Mouse (Mus musculus) intestine, embryonic 16.5 days (tissue): Measurements from ENCODE around the gene Creb3l1. TPM values are rescaled to one million over a fixed set of nuclear protein-coding genes. Genes with fewer than 3 reads are reported as not detected.
A peak's percentile ranks its signal among the peaks of the same experiment; 100 is the strongest.

Experiments
- ATAC-seq: fragments of 200-750 bp; cut with Nextera tagmentation; 2 replicates; pipeline ENCODE4 v1.8.0; 2017; ENCODE audit warnings: moderate TSS enrichment, moderate library complexity
- H3K27ac ChIP-seq: fragments of 300-500 bp; sonication (generic); 2 replicates; pipeline ENCODE4 v1.5.1; 2014; ENCODE audit warnings: mild to moderate bottlenecking, low read length
- H3K27me3 ChIP-seq: fragments of 300-500 bp; sonication (generic); replicated peaks from 2 replicates; pipeline ENCODE4 v1.6.1; 2014; ENCODE audit warnings: low read length, control low read depth, mixed read lengths; ENCODE audit not compliant: control insufficient read depth, insufficient read depth
- H3K36me3 ChIP-seq: fragments of 300-500 bp; sonication (generic); 2 replicates; pipeline ENCODE4 v1.6.1; 2014; ENCODE audit warnings: low read length, control low read depth; ENCODE audit not compliant: control insufficient read depth, insufficient read depth
- H3K4me1 ChIP-seq: fragments of 300-500 bp; sonication (generic); 2 replicates; pipeline ENCODE4 v1.6.1; 2014; ENCODE audit warnings: low read length, control low read depth, mixed read lengths; ENCODE audit not compliant: control insufficient read depth, insufficient read depth
- H3K4me2 ChIP-seq: fragments of 300-500 bp; sonication (generic); 2 replicates; pipeline ENCODE4 v1.6.1; 2014; ENCODE audit warnings: low read depth, low read length, control low read depth
- H3K4me3 ChIP-seq: fragments of 300-500 bp; sonication (generic); 2 replicates; pipeline ENCODE4 v1.5.1; 2014; ENCODE audit warnings: mild to moderate bottlenecking, low read length
- H3K9ac ChIP-seq: fragments of 300-500 bp; sonication (generic); 2 replicates; pipeline ENCODE4 v1.6.1; 2014; ENCODE audit warnings: low read depth, low read length
- H3K9me3 ChIP-seq: fragments of 300-500 bp; sonication (generic); 2 replicates; pipeline ENCODE4 v1.6.1; 2016; ENCODE audit warnings: low read length, control low read depth; ENCODE audit not compliant: control insufficient read depth
- WGBS: fragments of 180-500 bp; shearing (Covaris S2); extraction: QIAGEN DNeasy Blood & Tissue Kit; methylation state at CpG from one replicate; pipeline ENCODE4 v1.1.7; 2014; 5-methylcytosine and 5-hydroxymethylcytosine counted together
- polyA plus RNA-seq: library from polyadenylated mRNA; unstranded; fragments of >200 nt; fragmentation: Nextera tagmentation; extraction: Ambion mirVana; gene quantifications from 2 replicates; pipeline ENCODE4 v1.2.1, GENCODE M21; 2015

Creb3l1 gene
- polyA plus RNA-seq, 1 experiment from 2014 or later: 16.6 TPM

GRCm38 (mm10) chr2:91963443-91963932 is 60.8 kb downstream of the Creb3l1 start:
- peak; percentile 89 for ATAC-seq
- no peaks in the 10 kb centered on the region for H3K36me3 ChIP-seq
- H3K27me3 ChIP-seq: no peaks in the 10 kb centered on the region
- H3K4me1 ChIP-seq: peaks cover 55% of the 10 kb centered on the region
- peak overlapping the region; percentile 98 for H3K9ac ChIP-seq
- H3K27ac ChIP-seq: peak overlapping the region; percentile 87
- H3K9me3 ChIP-seq: no peaks in the 10 kb centered on the region
- WGBS: under 1% methylated on average over 28 of the region's 57 CpGs
- peak overlapping the region; percentile 91 for H3K4me3 ChIP-seq
- peak overlapping the region; percentile 74 for H3K4me2 ChIP-seq

- Histone ChIP-seq H3K4me2 (peak overlapping the region; percentile 74), H3K27ac (peak overlapping the region; percentile 87), H3K9ac (peak overlapping the region; percentile 98), H3K4me3 (peak overlapping the region; percentile 91), H3K36me3 (no peaks in the 10 kb centered on the region), H3K4me1 (peaks cover 53% of the 10 kb centered on the region), H3K27me3 (no peaks in the 10 kb centered on the region), H3K9me3 (no peaks in the 10 kb centered on the region)
- ATAC-seq: peak; percentile 3; the same call in 1 of the 2 replicates
- whole genome bisulfite sequencing: under 1% methylated on average over 39 of the region's 39 CpGs
Observed at GRCm38 (mm10) chr2:91962864-91963401, 61.4 kb downstream of the Creb3l1 start.

- H3K27me3 ChIP-seq: no peaks in the 10 kb centered on the region
- no peaks in the 10 kb centered on the region for H3K36me3 ChIP-seq
- H3K9me3 ChIP-seq: no peaks in the 10 kb centered on the region
- peak overlapping the region; percentile 74 for H3K4me2 ChIP-seq
- peak overlapping the region; percentile 92 for H3K27ac ChIP-seq
- peak; percentile 79 for ATAC-seq
- H3K4me3 ChIP-seq: peak overlapping the region; percentile 91
- peaks cover 58% of the 10 kb centered on the region for H3K4me1 ChIP-seq
- peak overlapping the region; percentile 98 for H3K9ac ChIP-seq
- 37% methylated on average over 4 of the region's 4 CpGs for WGBS
Observed at GRCm38 (mm10) chr2:91961901-91962761, 62.2 kb downstream of the Creb3l1 start.

GRCm38 (mm10) chr2:91960459-91960858 is 63.8 kb downstream of the Creb3l1 start:
- peak overlapping the region; percentile 74; the same call in 1 of the 2 replicates for H3K4me2 ChIP-seq
- no peaks in the 10 kb centered on the region for H3K27me3 ChIP-seq
- H3K4me3 ChIP-seq: no peak overlapping the region
- WGBS: 90% methylated on average over 5 of the region's 5 CpGs
- H3K36me3 ChIP-seq: no peaks in the 10 kb centered on the region
- H3K4me1 ChIP-seq: peaks cover 71% of the 10 kb centered on the region
- peak overlapping the region; percentile 2; the same call in 1 of the 2 replicates for H3K27ac ChIP-seq
- no peak for ATAC-seq
- no peaks in the 10 kb centered on the region for H3K9me3 ChIP-seq
- H3K9ac ChIP-seq: 0 out of 2 replicates have a peak overlapping the region, but pooled peaks have one; percentile 61

GRCm38 (mm10) chr2:91959544-91960410 is 64.5 kb downstream of the Creb3l1 start:
- H3K4me3 ChIP-seq: no peak overlapping the region
- H3K27ac ChIP-seq: peak overlapping the region; percentile 14; the same call in 1 of the 2 replicates
- no peaks in the 10 kb centered on the region for H3K36me3 ChIP-seq
- 70% methylated on average over 11 of the region's 11 CpGs for WGBS
- H3K4me1 ChIP-seq: peaks cover 75% of the 10 kb centered on the region
- peak overlapping the region; percentile 30 for H3K4me2 ChIP-seq
- H3K9ac ChIP-seq: 0 out of 2 replicates have a peak overlapping the region, but pooled peaks have one; percentile 61
- no peaks in the 10 kb centered on the region for H3K27me3 ChIP-seq
- H3K9me3 ChIP-seq: no peaks in the 10 kb centered on the region
- no peak for ATAC-seq

- 43% methylated on average over 10 of the region's 10 CpGs for WGBS
- Histone ChIP-seq H3K27ac (no peak overlapping the region), H3K4me3 (no peak overlapping the region), H3K4me1 (peaks cover 80% of the 10 kb centered on the region), H3K9ac (0 out of 2 replicates have a peak overlapping the region, but pooled peaks have one; percentile 10), H3K4me2 (no peak overlapping the region), H3K27me3 (no peaks in the 10 kb centered on the region), H3K36me3 (no peaks in the 10 kb centered on the region), H3K9me3 (no peaks in the 10 kb centered on the region)
- no peak for ATAC-seq
Observed at GRCm38 (mm10) chr2:91958701-91959457, 65.4 kb downstream of the Creb3l1 start.

- 0 out of 2 replicates have a peak overlapping the region, but pooled peaks have one; percentile 0 for H3K9ac ChIP-seq
- H3K27me3 ChIP-seq: no peaks in the 10 kb centered on the region
- H3K4me2 ChIP-seq: no peak overlapping the region
- no peak overlapping the region for H3K27ac ChIP-seq
- no peaks in the 10 kb centered on the region for H3K9me3 ChIP-seq
- H3K4me1 ChIP-seq: peaks cover 84% of the 10 kb centered on the region
- 78% methylated on average over 8 of the region's 8 CpGs for WGBS
- no peak overlapping the region for H3K4me3 ChIP-seq
- ATAC-seq: no peak
- H3K36me3 ChIP-seq: no peaks in the 10 kb centered on the region
Observed at GRCm38 (mm10) chr2:91958049-91958448, 66.3 kb downstream of the Creb3l1 start.

GRCm38 (mm10) chr2:91957096-91957495 is 67.2 kb downstream of the Creb3l1 start:
- peak; percentile 14; the same call in 1 of the 2 replicates for ATAC-seq
- 23% methylated on average over 4 of the region's 4 CpGs for WGBS
- H3K4me1 ChIP-seq: peaks cover 81% of the 10 kb centered on the region
- H3K4me3 ChIP-seq: no peak overlapping the region
- no peak overlapping the region; the same call in 1 of the 2 replicates for H3K4me2 ChIP-seq
- H3K27me3 ChIP-seq: no peaks in the 10 kb centered on the region
- no peak overlapping the region; the same call in none of the 2 replicates for H3K27ac ChIP-seq
- H3K9ac ChIP-seq: 0 out of 2 replicates have a peak overlapping the region, but pooled peaks have one; percentile 0
- no peaks in the 10 kb centered on the region for H3K36me3 ChIP-seq
- no peaks in the 10 kb centered on the region for H3K9me3 ChIP-seq
